Mouse (Mus musculus) erythroblast, embryonic 14.5 days (primary cell): ENCODE measurements around the gene Rgs21. TPM values are rescaled to one million over a fixed set of nuclear protein-coding genes. Genes with fewer than 3 reads are reported as not detected.

Source experiments
- H3K27me3 ChIP-seq: 2 replicates; pipeline ENCODE4 v1.6.1; 2012; ENCODE audit warnings: inconsistent platforms; ENCODE audit not compliant: control insufficient read depth
- H3K36me3 ChIP-seq: 2 replicates; pipeline ENCODE4 v1.6.1; 2012; ENCODE audit warnings: mild to moderate bottlenecking, inconsistent platforms; ENCODE audit not compliant: control insufficient read depth
- H3K4me1 ChIP-seq: 2 replicates; pipeline ENCODE4 v1.6.1; 2012; ENCODE audit warnings: inconsistent platforms; ENCODE audit not compliant: control insufficient read depth
- H3K4me3 ChIP-seq: replicated peaks from 2 replicates; pipeline ENCODE3; 2012; ENCODE audit warnings: moderate library complexity, mild to moderate bottlenecking, inconsistent platforms
- H3K9me3 ChIP-seq: 2 replicates; pipeline ENCODE4 v1.6.1; 2012; ENCODE audit warnings: low read length, inconsistent platforms, mixed read lengths; ENCODE audit not compliant: control insufficient read depth
- GATA1 ChIP-seq: IDR thresholded peaks from 2 replicates; pipeline ENCODE4 v1.6.1; 2012; ENCODE audit warnings: low read length, inconsistent platforms, mixed read lengths
- TAL1 ChIP-seq: IDR thresholded peaks from 3 replicates; pipeline ENCODE4 v1.6.1; 2012; ENCODE audit warnings: low read length, inconsistent platforms, mixed read lengths
- polyA plus RNA-seq: library from polyadenylated mRNA; stranded (reverse); fragments of >175 nt; gene quantifications from 2 replicates; pipeline ENCODE4 v1.2.3, GENCODE M21; 2012

Gene Rgs21
- polyA plus RNA-seq, 1 experiment = not detected

DNA sequence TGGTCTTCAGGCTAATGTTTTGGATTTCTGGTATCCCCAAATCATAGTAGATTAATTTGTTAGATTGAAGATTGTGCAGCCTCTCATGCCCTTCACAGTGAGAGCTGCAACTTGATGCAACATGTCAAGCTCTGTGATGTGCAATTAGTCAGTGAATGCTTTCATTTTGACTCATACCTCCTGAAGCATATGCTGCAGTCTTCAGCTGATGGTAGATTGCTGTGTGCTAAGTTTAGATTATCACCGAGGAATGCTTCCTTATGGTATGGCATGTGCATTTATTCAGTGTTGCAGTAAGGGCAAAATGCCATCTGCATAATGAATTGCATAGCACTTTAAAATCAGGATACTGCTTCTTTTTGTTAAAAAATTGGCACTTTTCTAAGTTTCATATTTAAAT is 65.2 kb downstream of the Rgs21 start:
- Histone ChIP-seq H3K4me3 (no peak overlapping the region), H3K36me3 (no peaks in the 10 kb centered on the region), H3K27me3 (no peaks in the 10 kb centered on the region), H3K9me3 (no peaks in the 10 kb centered on the region), H3K4me1 (no peaks in the 10 kb centered on the region)
- TF ChIP-seq TAL1 (no peak), GATA1 (no peak)

DNA sequence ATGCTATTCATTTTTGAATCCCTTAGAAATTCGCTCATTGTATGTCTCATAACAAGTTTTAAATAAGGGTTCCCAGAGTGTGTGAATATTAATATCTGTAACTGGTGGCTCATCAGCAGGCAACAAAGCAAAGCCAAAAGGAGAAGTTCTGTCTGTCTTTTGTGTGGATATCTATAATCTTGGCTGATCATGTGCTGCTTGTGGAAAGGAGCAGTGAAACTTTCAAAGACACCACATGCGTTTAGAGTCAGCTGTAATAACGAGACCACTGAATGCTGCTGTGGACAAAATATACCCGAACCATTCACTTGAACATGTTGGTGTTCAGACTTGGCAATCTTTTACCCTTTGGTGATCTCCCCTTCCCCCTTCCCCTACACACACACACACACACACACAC is 67.0 kb downstream of the Rgs21 start:
- Histone ChIP-seq H3K4me3 (no peak overlapping the region), H3K36me3 (no peaks in the 10 kb centered on the region), H3K9me3 (no peaks in the 10 kb centered on the region), H3K27me3 (no peaks in the 10 kb centered on the region), H3K4me1 (no peaks in the 10 kb centered on the region)
- TF ChIP-seq GATA1 (no peak), TAL1 (no peak)

DNA sequence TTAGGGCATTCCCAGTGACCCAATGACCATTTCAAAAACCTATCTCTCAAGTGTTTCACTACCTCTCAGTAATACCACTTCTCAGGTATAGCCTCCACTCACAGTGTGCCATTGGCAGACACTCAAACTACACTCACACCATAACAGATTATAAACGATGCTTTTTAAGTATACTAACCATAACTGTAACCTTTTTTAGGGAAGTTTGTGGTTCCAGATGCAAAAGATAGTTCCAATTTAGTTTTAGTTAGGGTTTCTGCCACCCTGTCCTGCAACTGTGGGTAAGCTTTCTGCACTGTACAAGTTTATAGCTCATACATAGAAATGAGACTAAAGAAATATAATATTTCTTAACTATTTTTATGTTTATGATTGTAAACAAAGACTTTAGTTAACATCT is 67.7 kb downstream of the Rgs21 start:
- Histone ChIP-seq H3K4me3 (no peak overlapping the region), H3K9me3 (no peaks in the 10 kb centered on the region), H3K27me3 (no peaks in the 10 kb centered on the region), H3K36me3 (no peaks in the 10 kb centered on the region), H3K4me1 (no peaks in the 10 kb centered on the region)
- no peak for TF ChIP-seq TAL1
- no peak for TF ChIP-seq GATA1

DNA sequence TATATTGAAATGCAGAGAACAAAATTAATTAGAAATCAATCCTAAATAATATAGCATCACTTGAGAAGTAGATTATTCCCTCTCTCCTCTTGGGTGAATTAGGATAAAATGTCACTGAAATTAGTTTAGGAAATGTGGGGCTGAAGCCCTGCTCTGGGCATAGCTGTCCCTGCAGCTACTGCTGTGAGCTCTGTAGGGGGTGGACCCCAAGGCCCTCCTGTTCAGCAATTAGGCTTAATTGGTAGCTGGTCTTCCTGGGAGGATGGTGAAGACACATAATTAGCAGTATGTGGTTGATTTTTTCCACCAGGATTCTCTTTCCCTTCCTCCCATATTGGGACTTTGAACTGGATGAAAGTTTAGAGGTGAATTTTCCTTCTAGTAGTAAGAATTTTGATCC is 68.7 kb downstream of the Rgs21 start:
- H3K9me3 ChIP-seq = no peaks in the 10 kb centered on the region
- H3K27me3 ChIP-seq = no peaks in the 10 kb centered on the region
- H3K36me3 ChIP-seq = no peaks in the 10 kb centered on the region
- H3K4me3 ChIP-seq = no peak overlapping the region
- H3K4me1 ChIP-seq = no peaks in the 10 kb centered on the region
- TF ChIP-seq GATA1 = no peak
- TF ChIP-seq TAL1 = no peak

- no peaks in the 10 kb centered on the region for H3K36me3 ChIP-seq
- no peaks in the 10 kb centered on the region for H3K9me3 ChIP-seq
- no peaks in the 10 kb centered on the region for H3K27me3 ChIP-seq
- H3K4me3 ChIP-seq = no peak overlapping the region
- TF ChIP-seq TAL1 (no peak), GATA1 (no peak)
- no peaks in the 10 kb centered on the region for H3K4me1 ChIP-seq
Observed at GRCm38 (mm10) chr1:144498051-144498450, 69.4 kb downstream of the Rgs21 start.

DNA sequence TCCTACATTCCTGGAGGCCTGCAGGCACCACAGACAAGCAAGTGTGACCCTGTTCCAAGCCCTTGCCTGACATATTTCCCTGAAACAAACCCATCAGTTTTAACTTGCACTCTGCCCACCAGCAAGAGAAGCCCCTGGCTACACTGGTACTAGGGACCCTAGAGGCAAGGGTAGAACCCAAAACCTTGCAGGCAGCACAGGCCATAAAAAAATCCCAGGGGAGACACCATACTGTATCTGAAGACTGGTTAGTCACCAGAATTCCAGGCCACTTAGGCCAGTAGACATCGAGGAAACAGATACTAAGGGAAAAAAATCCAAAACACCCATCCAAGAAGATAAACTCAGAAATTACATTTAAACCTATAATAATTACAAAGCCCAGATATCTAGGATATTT is 74.1 kb downstream of the Rgs21 start:
- no peaks in the 10 kb centered on the region for H3K36me3 ChIP-seq
- TF ChIP-seq GATA1 (no peak), TAL1 (no peak)
- H3K4me3 ChIP-seq = no peak overlapping the region
- H3K9me3 ChIP-seq = peaks cover 6% of the 10 kb centered on the region
- no peaks in the 10 kb centered on the region for H3K4me1 ChIP-seq
- no peaks in the 10 kb centered on the region for H3K27me3 ChIP-seq

- Histone ChIP-seq H3K27me3 (no peaks in the 10 kb centered on the region), H3K4me3 (no peak overlapping the region), H3K4me1 (no peaks in the 10 kb centered on the region), H3K36me3 (no peaks in the 10 kb centered on the region), H3K9me3 (peaks cover 6% of the 10 kb centered on the region)
- TF ChIP-seq TAL1 (no peak), GATA1 (no peak)
Observed at GRCm38 (mm10) chr1:144488223-144488835, 79.1 kb downstream of the Rgs21 start.

Other genes starting within 250 kb of the Rgs21 start
- 0.14 TPM in 1 of 2 replicates, not detected in the other for gene Rgs18, start 207.8 kb upstream of the Rgs21 start, polyA plus RNA-seq